ENCODE assay signal across 12 mouse cellular contexts in the genomic region with DNA sequence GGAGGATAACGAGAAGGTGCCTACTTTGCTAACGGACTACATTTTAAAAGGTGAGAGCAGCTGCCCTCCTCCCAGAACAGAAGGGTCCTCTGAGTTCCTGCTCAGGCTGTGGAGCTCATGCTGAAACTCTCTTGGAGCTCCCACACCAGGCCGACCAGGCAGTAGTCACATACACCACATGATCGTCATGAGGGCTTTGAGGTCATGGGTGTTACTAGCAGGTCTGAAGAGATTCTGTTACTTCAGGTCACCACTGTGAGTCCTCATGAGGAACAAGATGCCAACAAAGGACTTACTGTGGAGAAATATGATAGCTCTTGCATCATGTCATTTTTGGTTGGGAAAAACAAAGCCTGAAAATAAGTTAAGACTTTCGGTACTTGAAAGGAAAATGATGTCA. TPM values are rescaled to one million over a fixed set of nuclear protein-coding genes. Genes with fewer than 3 reads are reported as not detected.
"Had no signal": no experiment of that assay in that cellular context is flagged by ENCODE, and none has a peak within 500 bp of the region (broad histone marks: within the 10 kb centered on the region; RNA-seq: fewer than 3 reads in every experiment).

No protein-coding gene starts in this region.

- DNase-seq: liver, postnatal 0 days; lung, adult 2 months; lung, postnatal 14 days; lung, postnatal 36 days; retina, postnatal 1 day; right cerebral cortex, postnatal 14 days; spleen, adult 18-20 months; thymus, adult 18-20 months; thymus, postnatal 14 days; thymus, postnatal 36 days had no signal

RNA-seq across cellular contexts. Expression of gene Fez1, which starts 54.6 kb away (rescaled TPM):
- total RNA-seq: megakaryocyte progenitor cell, adult 5-6 weeks; neutrophil, adult 5-6 weeks had no signal
